Mouse (Mus musculus): ENCODE results near the gene Gm45234.
A peak's percentile ranks its signal among the peaks of the same experiment; 100 is the strongest.

The Gm45234 gene

GRCm38 (mm10) chr6:124740211-124740887, 15.5 kb downstream of the Gm45234 start:
- peak; percentile 54 for DNase-seq (ENCODE audit: low read depth, low spot score)

DNA sequence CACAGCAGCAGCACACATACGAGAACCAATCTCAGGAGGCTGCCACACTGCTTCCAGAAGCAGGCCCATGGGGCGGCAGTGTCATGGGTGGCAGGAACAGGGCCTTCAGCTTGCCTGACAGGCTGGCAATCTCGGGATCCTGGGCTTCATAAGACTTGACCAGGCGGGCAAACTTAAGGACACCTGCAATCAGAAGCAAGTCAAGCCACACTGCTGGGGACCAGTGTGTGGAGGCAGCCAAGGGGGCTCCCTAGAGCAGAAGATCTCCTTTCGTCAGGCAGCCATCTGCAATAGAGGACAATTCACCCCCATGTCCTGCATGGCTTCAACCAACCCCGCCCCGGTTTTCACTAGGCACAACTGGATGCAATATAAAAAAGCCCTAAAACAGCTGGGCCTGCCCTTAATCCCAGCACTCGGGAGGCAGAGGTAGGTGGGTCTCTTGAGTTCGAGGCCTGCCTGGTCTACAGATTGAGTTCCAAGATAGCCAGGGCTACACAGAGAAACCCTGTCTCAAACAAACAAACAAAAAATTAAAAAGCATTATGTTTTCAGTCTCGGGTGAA, 16.5 kb downstream of the Gm45234 start:
- DNase-seq (ENCODE audit: low read depth, low spot score) = no peak

GRCm38 (mm10) chr6:124738511-124739023, 17.3 kb downstream of the Gm45234 start, which contains the start of gene Ptpn6:
TSS of gene Ptpn6 (minus strand) at chr6:124738714.
- no peak for DNase-seq (ENCODE audit: low read depth, low spot score)

DNA sequence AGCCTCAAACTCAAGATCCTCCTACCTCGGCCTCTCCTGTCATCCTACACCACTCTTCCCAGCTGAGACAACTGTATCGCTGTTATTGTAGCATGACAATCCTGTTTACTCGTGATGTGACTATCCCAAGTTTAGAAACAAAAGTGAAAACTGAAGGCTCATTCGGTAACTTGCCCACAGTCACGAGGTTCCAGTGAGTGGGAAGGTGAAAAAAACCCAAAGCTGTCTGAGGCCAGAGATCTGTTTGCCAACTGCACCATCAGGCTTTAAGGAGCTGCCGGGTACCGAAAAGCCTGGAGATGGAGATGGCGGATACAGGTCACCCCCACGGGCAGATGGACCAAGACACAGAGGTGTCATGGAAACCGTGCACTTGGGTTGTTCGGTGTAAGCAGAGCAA, 18.8 kb downstream of the Gm45234 start:
- no peak for DNase-seq (ENCODE audit: low read depth, low spot score)

- no peak for DNase-seq (ENCODE audit: low read depth, low spot score)
Measured at GRCm38 (mm10) chr6:124734417-124734816, 21.4 kb downstream of the Gm45234 start.

- no peak for DNase-seq (ENCODE audit: low read depth, low spot score)
Measured at GRCm38 (mm10) chr6:124732476-124733370, 23.1 kb downstream of the Gm45234 start.

- no peak for DNase-seq (ENCODE audit: low read depth, low spot score)
Measured at GRCm38 (mm10) chr6:124731038-124731437, 24.8 kb downstream of the Gm45234 start.

DNA sequence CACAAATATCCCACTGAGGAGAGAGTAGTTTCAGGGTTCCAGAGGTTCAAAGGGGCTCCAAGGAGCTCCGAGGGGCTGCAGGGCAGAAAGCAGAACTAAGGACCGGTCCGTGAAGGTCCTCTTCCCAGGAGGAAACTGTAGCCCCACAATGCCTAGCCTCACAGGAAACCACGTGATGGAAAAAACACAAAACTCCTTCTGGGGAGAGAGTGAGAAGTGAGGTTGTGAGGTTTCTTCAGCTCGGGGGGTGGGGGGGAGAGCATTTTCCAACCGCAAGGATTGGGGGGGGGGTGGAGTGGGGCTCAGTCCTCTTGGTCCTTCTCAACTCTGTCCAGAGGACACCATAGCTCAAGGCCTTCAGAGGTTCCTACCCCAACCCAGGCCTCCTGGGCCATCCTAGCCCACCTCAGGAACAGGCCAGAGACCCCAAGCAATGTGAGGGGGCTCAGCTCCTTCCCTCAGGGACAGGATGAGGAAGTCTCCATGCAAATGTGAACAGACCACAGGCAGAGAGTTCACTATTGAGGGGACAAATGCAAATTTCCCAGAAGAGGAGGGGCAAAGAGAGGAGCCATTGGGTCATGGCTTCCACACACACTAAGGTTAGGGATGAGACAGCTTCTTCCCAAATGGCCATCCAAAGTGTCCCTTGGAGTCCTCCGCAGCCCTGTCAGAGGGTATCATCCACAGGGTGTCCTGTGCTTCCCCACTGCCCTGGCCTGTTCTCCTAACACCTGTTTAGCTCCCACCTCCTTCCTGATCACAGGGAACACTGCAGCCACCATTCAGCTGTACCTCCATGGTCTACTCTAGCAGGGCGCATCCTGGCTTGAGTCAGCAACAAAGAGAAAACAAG, 25.7 kb downstream of the Gm45234 start:
- no peak for DNase-seq (ENCODE audit: low read depth, low spot score)

GRCm38 (mm10) chr6:124728621-124729020, 27.2 kb downstream of the Gm45234 start:
- no peak for DNase-seq (ENCODE audit: low read depth, low spot score)

- no peak for DNase-seq (ENCODE audit: low read depth, low spot score)
Measured at GRCm38 (mm10) chr6:124724472-124724871, 31.3 kb downstream of the Gm45234 start.

DNA sequence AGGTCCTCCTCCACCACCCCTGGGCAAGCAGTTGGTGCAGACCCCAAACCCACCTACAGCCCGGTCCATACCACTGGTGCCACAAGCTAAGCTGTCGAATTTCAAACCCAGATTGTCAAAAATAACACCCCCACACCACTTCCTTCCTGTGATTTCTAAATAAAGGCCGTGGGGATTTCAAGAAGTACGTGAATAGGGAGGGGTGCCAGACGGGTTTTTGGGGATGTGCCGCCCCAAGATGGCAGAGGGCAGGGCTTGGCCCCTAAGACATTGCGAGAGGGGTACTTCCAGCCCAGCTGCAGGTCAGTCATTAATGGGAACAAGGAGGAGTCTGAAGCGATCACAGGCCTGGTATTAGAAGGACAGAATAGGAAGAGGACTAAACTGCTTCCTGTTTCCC, 32.3 kb downstream of the Gm45234 start:
- no peak for DNase-seq (ENCODE audit: low read depth, low spot score)

- no peak for DNase-seq (ENCODE audit: low read depth, low spot score)
Measured at GRCm38 (mm10) chr6:124722876-124723473, 32.8 kb downstream of the Gm45234 start.

- no peak for DNase-seq (ENCODE audit: low read depth, low spot score)
Measured at GRCm38 (mm10) chr6:124720904-124721303, 34.9 kb downstream of the Gm45234 start.

GRCm38 (mm10) chr6:124719354-124719978, 36.4 kb downstream of the Gm45234 start:
- DNase-seq (ENCODE audit: low read depth, low spot score) = no peak

- DNase-seq (ENCODE audit: low read depth, low spot score) = no peak
Measured at GRCm38 (mm10) chr6:124718703-124719102, 37.1 kb downstream of the Gm45234 start.

DNA sequence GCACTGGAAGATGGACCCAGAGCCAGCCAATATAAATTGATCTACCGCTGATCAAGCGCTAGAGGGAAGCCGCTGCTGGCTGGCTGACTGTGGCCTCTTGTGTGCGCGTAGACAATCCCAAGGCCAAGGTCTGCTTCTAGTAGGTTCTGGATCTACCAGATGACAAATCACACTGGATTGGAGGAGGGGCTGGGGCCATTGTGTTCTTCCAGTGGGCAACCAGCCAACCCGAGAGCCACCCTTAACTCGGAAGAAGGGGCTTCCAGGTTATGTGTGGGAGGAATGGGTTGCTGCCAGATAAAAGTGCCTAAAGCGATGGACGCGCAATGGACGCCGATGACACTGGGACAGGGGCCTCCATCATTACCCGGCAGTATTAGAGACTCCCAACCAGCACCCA, 37.9 kb downstream of the Gm45234 start:
- no peak for DNase-seq (ENCODE audit: low read depth, low spot score)

DNA sequence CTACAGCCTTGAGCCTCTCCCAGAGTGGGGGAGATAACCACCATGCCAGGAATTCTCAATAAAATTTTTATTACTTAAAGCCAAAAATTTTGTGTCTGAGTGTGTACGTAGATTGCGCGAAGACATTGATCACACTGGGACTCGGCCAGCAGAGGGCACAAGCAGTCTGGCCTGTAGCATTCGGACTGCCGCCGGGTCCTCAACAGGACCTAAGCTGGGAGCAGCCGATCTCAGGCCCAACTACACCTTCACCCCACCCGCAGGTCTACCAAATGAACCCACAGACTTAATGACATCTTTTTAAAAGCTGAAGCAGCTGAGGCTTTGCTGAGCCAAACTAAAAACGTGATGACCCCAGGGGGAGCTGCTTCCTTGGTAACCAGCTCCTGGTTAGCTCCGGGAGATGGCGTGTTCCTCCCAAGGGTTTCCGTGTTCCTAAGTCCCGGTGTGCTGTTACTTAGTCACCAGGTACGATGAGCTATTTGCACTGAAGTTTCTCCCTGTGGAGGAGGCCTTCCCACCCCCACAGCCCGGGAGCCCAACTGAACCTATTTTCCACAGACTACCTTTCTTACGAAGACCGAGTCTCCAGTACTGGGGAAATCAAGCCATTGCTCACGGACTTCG, 38.8 kb downstream of the Gm45234 start:
- no peak for DNase-seq (ENCODE audit: low read depth, low spot score)

- no peak for DNase-seq (ENCODE audit: low read depth, low spot score)
Measured at GRCm38 (mm10) chr6:124712918-124713317, 42.9 kb downstream of the Gm45234 start.

- DNase-seq (ENCODE audit: low read depth, low spot score) = peak; percentile 96
Measured at GRCm38 (mm10) chr6:124711824-124712782, 43.7 kb downstream of the Gm45234 start, which contains the start of the genes Emg1 and Phb2. TSS of gene Emg1 (minus strand) at chr6:124712178. TSS of gene Phb2 (plus strand) at chr6:124712336.
